Mouse (Mus musculus) olfactory bulb, adult 2 months (tissue): ENCODE measurements around the gene Ptpn12. TPM values are rescaled to one million over a fixed set of nuclear protein-coding genes. Genes with fewer than 3 reads are reported as not detected.

Source experiments
- H3K27ac ChIP-seq: fragments of 200-500 bp; 2 replicates; pipeline ENCODE4 v1.5.1; 2012; ENCODE audit warnings: low read depth, low read length; ENCODE audit not compliant: insufficient read depth
- H3K4me1 ChIP-seq: fragments of 200-500 bp; 2 replicates; pipeline ENCODE4 v1.6.1; 2012; ENCODE audit warnings: low read length; ENCODE audit not compliant: control insufficient read depth, insufficient read depth
- H3K4me3 ChIP-seq: fragments of 200-500 bp; 2 replicates; pipeline ENCODE4 v1.5.1; 2012; ENCODE audit warnings: mild to moderate bottlenecking, low read depth, low read length, moderate library complexity; ENCODE audit not compliant: insufficient read depth
- CTCF ChIP-seq: fragments of 200-500 bp; IDR thresholded peaks from 2 replicates; pipeline ENCODE4 v1.5.1; 2012; ENCODE audit warnings: low read depth, mild to moderate bottlenecking, low read length, moderate library complexity; ENCODE audit not compliant: insufficient read depth
- POLR2A ChIP-seq: fragments of 200-500 bp; IDR thresholded peaks from 2 replicates; pipeline ENCODE4 v1.6.1; 2012; ENCODE audit warnings: mild to moderate bottlenecking, low read depth, low read length, moderate library complexity; ENCODE audit not compliant: insufficient read depth
- WGBS: fragments of 180-500 bp; shearing (Covaris S2); methylation state at CpG from one replicate; pipeline ENCODE4 v1.1.7; 2018; 5-methylcytosine and 5-hydroxymethylcytosine counted together
- polyA plus RNA-seq: library from polyadenylated mRNA; stranded (reverse); fragments of >200 nt; gene quantifications from 2 replicates; pipeline ENCODE4 v1.2.4, GENCODE M21; 2012; ENCODE audit warnings: low replicate concordance; ENCODE audit not compliant: missing spikeins, insufficient read depth, insufficient read length

Ptpn12 gene
- polyA plus RNA-seq, 1 experiment: not detected

DNA sequence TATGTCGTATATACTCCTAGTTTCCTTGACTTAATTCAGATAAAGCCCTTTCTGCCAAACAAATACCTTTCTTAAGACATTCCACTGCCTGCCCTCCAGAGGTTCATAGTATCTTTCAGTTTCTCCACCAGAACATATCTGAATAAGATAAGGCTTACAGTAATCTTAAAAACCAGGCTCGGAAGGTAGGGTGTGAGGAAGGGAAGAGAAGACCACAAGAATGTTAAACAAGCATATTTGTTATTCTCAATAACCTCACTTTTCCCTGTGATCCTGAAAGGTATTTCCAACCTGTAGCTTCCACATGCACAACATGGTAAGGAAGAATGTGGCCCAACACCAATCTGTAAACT is 5.0 kb downstream of the Ptpn12 start:
- 76% methylated on average over 2 of the region's 2 CpGs for WGBS

DNA sequence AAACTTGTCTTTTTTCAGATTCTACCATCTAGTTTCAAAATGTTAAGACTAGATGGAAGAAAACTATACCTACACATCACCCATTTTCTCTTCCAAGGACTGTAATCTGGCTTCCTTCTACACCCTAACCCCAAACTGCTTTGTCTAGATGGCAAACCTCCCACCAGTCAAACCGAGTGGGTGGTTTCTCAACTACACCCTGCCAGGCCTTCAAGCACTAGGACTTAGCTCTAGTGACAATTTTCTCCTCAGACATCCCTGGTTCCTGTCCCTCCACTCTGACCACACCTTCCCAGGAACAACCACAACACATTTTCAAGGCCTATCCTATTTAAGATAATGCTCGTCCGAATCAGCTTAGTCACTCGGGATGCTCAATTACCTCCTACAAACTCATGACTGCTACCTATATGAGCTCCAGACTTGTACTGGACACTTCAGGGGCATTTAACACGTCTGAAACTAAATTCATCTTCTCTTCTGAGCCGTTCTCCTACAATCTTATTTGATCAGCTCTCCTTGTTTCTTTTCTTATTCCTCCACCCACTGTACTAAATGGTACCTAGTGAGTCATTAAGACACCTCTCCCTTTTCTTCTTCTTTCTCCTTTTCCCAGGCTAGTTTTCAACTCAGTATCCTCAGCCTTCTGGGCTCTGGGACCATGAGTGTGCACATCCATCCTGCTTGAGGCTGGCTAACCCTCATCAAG is 5.5 kb downstream of the Ptpn12 start:
- H3K27ac ChIP-seq: no peak overlapping the region
- TF ChIP-seq CTCF (no peak), POLR2A (no peak)
- WGBS: 33% methylated on average over 6 of the region's 6 CpGs

More for the DNA sequence above, 5.0 kb downstream of the Ptpn12 start:
- Histone ChIP-seq H3K4me3 (no peak overlapping the region), H3K27ac (no peak overlapping the region), H3K4me1 (peaks cover 3% of the 10 kb centered on the region)
- TF ChIP-seq CTCF (no peak), POLR2A (no peak)

DNA sequence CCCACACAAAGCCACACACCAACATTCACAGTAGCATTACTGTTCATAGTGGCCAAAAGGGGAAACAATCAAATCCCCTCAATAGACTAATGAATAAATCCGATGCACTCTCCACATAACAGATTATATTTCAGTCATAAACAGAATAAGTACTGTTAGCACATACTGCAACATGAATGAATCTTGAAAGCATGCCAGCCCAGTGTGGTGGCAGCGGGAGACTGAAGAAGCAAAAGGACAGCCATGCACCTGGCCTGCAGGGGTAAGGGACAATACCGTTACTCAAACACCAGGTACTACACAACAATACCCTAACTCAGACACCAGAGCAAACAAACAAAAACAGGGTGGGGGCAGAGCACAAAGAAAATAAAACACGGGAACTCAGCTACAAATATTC is 6.7 kb downstream of the Ptpn12 start:
- Histone ChIP-seq H3K27ac (no peak overlapping the region), H3K4me1 (peaks cover 3% of the 10 kb centered on the region), H3K4me3 (no peak overlapping the region)
- WGBS: 51% methylated on average over 4 of the region's 4 CpGs
- TF ChIP-seq POLR2A: no peak
- no peak for TF ChIP-seq CTCF

More for the DNA sequence above, 5.5 kb downstream of the Ptpn12 start:
- H3K4me3 ChIP-seq: no peak overlapping the region
- H3K4me1 ChIP-seq: peaks cover 3% of the 10 kb centered on the region

DNA sequence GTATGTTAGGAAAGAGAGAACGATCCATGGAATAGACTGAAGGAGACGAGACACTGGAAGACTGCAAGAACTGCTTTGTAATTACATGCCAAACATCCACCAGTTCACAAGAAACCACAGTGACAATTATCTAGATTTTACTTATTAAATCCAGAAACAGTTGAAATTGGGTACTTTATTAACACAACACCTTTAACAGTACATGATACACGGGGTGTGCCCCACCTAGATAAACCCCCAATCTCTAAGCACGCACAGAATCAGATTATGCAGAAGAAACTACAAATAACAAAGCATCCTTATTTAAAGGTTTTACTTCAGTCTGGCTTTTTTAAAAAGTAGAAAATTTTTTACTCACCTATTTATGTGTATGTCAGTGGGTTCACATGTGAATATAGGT is 8.6 kb downstream of the Ptpn12 start:
- 69% methylated on average over 4 of the region's 4 CpGs for WGBS
- no peaks in the 10 kb centered on the region for H3K4me1 ChIP-seq
- no peak for TF ChIP-seq POLR2A
- TF ChIP-seq CTCF: no peak
- no peak overlapping the region for H3K4me3 ChIP-seq
- no peak overlapping the region for H3K27ac ChIP-seq

DNA sequence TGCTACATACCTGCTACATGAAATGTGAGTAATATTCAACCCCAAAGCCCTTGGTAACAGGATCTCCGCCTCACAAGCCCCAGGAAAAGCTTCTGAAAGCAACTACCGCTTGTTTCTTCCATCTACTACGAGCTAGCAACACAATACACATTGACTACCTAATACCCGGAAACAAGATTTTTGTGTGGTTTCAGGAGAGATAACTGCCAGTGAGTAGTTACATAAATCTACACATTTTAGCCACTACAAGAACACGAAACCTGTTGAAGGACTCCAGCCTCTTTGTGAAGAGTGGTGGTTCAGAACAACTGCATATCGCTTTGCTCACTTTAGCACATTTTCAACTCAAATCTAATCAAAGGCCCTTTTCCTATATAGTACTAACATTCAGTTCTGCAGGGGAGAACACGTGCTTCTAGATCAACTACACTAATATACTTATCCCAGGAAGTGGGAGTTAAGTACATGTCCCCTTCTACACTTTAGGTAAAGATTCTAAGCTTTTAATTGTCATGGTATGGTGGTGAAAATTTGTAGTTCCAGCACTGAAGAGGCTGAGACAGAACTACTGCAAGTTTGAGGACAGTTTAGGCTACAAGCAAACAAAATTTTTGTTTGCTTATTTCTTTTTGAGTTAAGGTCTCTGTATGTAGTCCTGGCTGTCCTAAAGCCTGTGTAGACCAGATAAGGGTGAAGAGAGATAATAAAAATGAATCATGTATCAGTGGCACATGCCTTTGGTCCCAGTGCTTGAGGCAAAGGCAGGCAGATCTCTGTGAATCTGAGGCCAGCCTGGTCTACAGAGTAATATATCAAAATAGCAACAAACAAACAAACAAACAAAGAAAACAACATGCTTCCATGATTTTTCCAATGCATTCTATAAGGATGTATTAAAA is 9.3 kb downstream of the Ptpn12 start:
- TF ChIP-seq CTCF (no peak), POLR2A (no peak)
- H3K27ac ChIP-seq: no peak overlapping the region
- WGBS: 78% methylated on average over 7 of the region's 7 CpGs
- H3K4me1 ChIP-seq: no peaks in the 10 kb centered on the region
- H3K4me3 ChIP-seq: no peak overlapping the region

- Histone ChIP-seq H3K4me1 (no peaks in the 10 kb centered on the region), H3K4me3 (no peak overlapping the region), H3K27ac (no peak overlapping the region)
- WGBS: 96% methylated on average over 2 of the region's 2 CpGs
- TF ChIP-seq CTCF (no peak), POLR2A (no peak)
Measured at GRCm38 (mm10) chr5:21045462-21045861, 10.2 kb downstream of the Ptpn12 start.

- H3K4me1 ChIP-seq: peaks cover 6% of the 10 kb centered on the region
- no peak overlapping the region for H3K27ac ChIP-seq
- TF ChIP-seq POLR2A (no peak), CTCF (no peak)
- 92% methylated on average over 5 of the region's 5 CpGs for WGBS
- no peak overlapping the region for H3K4me3 ChIP-seq
Measured at GRCm38 (mm10) chr5:21038100-21038499, 17.6 kb downstream of the Ptpn12 start.

GRCm38 (mm10) chr5:21035689-21036480 is 19.8 kb downstream of the Ptpn12 start:
- 68% methylated on average over 7 of the region's 7 CpGs for WGBS
- Histone ChIP-seq H3K4me3 (no peak overlapping the region), H3K4me1 (peaks cover 6% of the 10 kb centered on the region), H3K27ac (no peak overlapping the region)
- TF ChIP-seq POLR2A (no peak), CTCF (no peak)

GRCm38 (mm10) chr5:21034388-21034966 is 21.2 kb downstream of the Ptpn12 start:
- peaks cover 6% of the 10 kb centered on the region for H3K4me1 ChIP-seq
- 30% methylated on average over 6 of the region's 6 CpGs for WGBS
- no peak overlapping the region for H3K27ac ChIP-seq
- H3K4me3 ChIP-seq: no peak overlapping the region
- TF ChIP-seq POLR2A (no peak), CTCF (no peak)
